14 mouse cellular contexts compared by ENCODE assay signal in genomic region chr13:20227923-20228705, GRCm38 (mm10).
DNase-seq lines count a peak whose midpoint lies in the region; ATAC-seq and TF ChIP-seq lines count a peak whose summit lies in the region.
"Had no signal": no experiment of that assay in that cellular context is flagged by ENCODE, and none has a peak within 500 bp of the region (broad histone marks: within the 10 kb centered on the region; RNA-seq: fewer than 3 reads in every experiment).

No protein-coding gene starts in this region.

- peak; percentile 15 for DNase-seq in forebrain, embryonic 14.5 days (ENCODE audit: low spot score)
- DNase-seq in left cerebral cortex, adult 2 months (ENCODE audit: extremely low spot score in 1 of 2, low spot score in 2 of 2) = no peak
- DNase-seq in left cerebral cortex, postnatal 4 days = no peak
- peak; percentile 88 for DNase-seq in brain, adult 2 months (ENCODE audit: low read depth, low spot score)
- DNase-seq in adrenal gland, postnatal 14 days = no peak
- DNase-seq: gastrocnemius, postnatal 10 days; right cerebral cortex, postnatal 25 days; thymus, adult 2 months had no signal

- no peaks in the 10 kb centered on the region for H3K9me3 ChIP-seq in forebrain, embryonic 14.5 days (replicated peaks; ENCODE audit: control insufficient read depth, low read length)
- H3K9me3 ChIP-seq in forebrain, embryonic 15.5 days = no peaks in the 10 kb centered on the region
- no peaks in the 10 kb centered on the region for H3K9me3 ChIP-seq in neural tube, embryonic 15.5 days (replicated peaks)
- no peaks in the 10 kb centered on the region for H3K9me3 ChIP-seq in kidney, embryonic 16.5 days (ENCODE audit: low read length)
- H3K9me3 ChIP-seq: heart, embryonic 15.5 days had no signal

- ATAC-seq in forebrain, embryonic 14.5 days = no peak
- no peak for ATAC-seq in forebrain, embryonic 15.5 days (replicated peaks)
- ATAC-seq in neural tube, embryonic 15.5 days (ENCODE audit: low FRiP score) = peak; percentile 66; the same call in 1 of the 2 replicates
- no peak for ATAC-seq in kidney, embryonic 16.5 days (ENCODE audit: low FRiP score, low TSS enrichment)
- ATAC-seq: intestine, postnatal 0 days had no signal

- H3K9ac ChIP-seq in forebrain, embryonic 14.5 days (ENCODE audit: low read length) = no peak overlapping the region
- no peak overlapping the region for H3K9ac ChIP-seq in forebrain, embryonic 15.5 days (replicated peaks)
- no peak overlapping the region for H3K9ac ChIP-seq in neural tube, embryonic 15.5 days (replicated peaks)
- no peak overlapping the region for H3K9ac ChIP-seq in kidney, embryonic 16.5 days (replicated peaks; ENCODE audit: low read length)
- H3K9ac ChIP-seq: heart, embryonic 15.5 days had no signal

- no peaks in the 10 kb centered on the region for H3K36me3 ChIP-seq in forebrain, embryonic 14.5 days (ENCODE audit: control insufficient read depth, insufficient read depth, low read length)
- no peaks in the 10 kb centered on the region for H3K36me3 ChIP-seq in forebrain, embryonic 15.5 days
- no peaks in the 10 kb centered on the region for H3K36me3 ChIP-seq in neural tube, embryonic 15.5 days
- no peaks in the 10 kb centered on the region for H3K36me3 ChIP-seq in kidney, embryonic 16.5 days (ENCODE audit: insufficient read depth, low read length)
- H3K36me3 ChIP-seq: heart, embryonic 15.5 days had no signal

- H3K4me2 ChIP-seq in forebrain, embryonic 14.5 days (ENCODE audit: low read length) = no peak overlapping the region
- H3K4me2 ChIP-seq in forebrain, embryonic 15.5 days (replicated peaks) = no peak overlapping the region
- no peak overlapping the region for H3K4me2 ChIP-seq in neural tube, embryonic 15.5 days
- H3K4me2 ChIP-seq in kidney, embryonic 16.5 days (replicated peaks; ENCODE audit: low read depth, low read length) = no peak overlapping the region
- H3K4me2 ChIP-seq: heart, embryonic 15.5 days had no signal

- no peak for TF ChIP-seq CTCF in left cerebral cortex, adult 2 months (IDR thresholded peaks at IDR 0.05)

- no peak overlapping the region for H3K4me3 ChIP-seq in forebrain, embryonic 14.5 days (ENCODE audit: low read depth, low read length)
- H3K4me3 ChIP-seq in forebrain, embryonic 15.5 days = no peak overlapping the region
- H3K4me3 ChIP-seq in left cerebral cortex, adult 2 months = no peak overlapping the region
- H3K4me3 ChIP-seq in neural tube, embryonic 15.5 days (replicated peaks) = no peak overlapping the region
- no peak overlapping the region for H3K4me3 ChIP-seq in kidney, embryonic 16.5 days (ENCODE audit: low read length)
- H3K4me3 ChIP-seq: heart, embryonic 15.5 days had no signal

- 49% methylated on average over 11 of the region's 11 CpGs for WGBS in forebrain, embryonic 14.5 days
- 51% methylated on average over 11 of the region's 11 CpGs for WGBS in forebrain, embryonic 15.5 days
- WGBS in neural tube, embryonic 15.5 days = 45% methylated on average over 11 of the region's 11 CpGs
- WGBS in kidney, embryonic 16.5 days = 69% methylated on average over 11 of the region's 11 CpGs

- intact Hi-C loops in left cerebral cortex, adult 2 months (cut with DNase I) = loop anchor here (5.0 kb wide), 1 partner anchor 131 kb away; no protein-coding TSS in a partner anchor
- intact Hi-C loops in left cerebral cortex, postnatal 4 days (cut with DNase I) = no loop called here

- H3K4me1 ChIP-seq in forebrain, embryonic 14.5 days (ENCODE audit: control insufficient read depth, insufficient read depth, low read length) = 0 out of 2 replicates have a peak, but pooled peaks cover 3% of the 10 kb centered on the region
- 0 out of 2 replicates have a peak, but pooled peaks cover 3% of the 10 kb centered on the region for H3K4me1 ChIP-seq in forebrain, embryonic 15.5 days
- H3K4me1 ChIP-seq in neural tube, embryonic 15.5 days = no peaks in the 10 kb centered on the region
- 0 out of 2 replicates have a peak, but pooled peaks cover 2% of the 10 kb centered on the region for H3K4me1 ChIP-seq in kidney, embryonic 16.5 days (ENCODE audit: insufficient read depth, low read length)

- no peaks in the 10 kb centered on the region for H3K27me3 ChIP-seq in forebrain, embryonic 14.5 days (replicated peaks; ENCODE audit: control insufficient read depth, insufficient read depth, low read length)
- H3K27me3 ChIP-seq in forebrain, embryonic 15.5 days = no peaks in the 10 kb centered on the region
- H3K27me3 ChIP-seq in neural tube, embryonic 15.5 days (replicated peaks) = no peaks in the 10 kb centered on the region
- no peaks in the 10 kb centered on the region for H3K27me3 ChIP-seq in kidney, embryonic 16.5 days (ENCODE audit: insufficient read depth, low read length)
- H3K27me3 ChIP-seq: heart, embryonic 15.5 days had no signal

- no peak overlapping the region for H3K27ac ChIP-seq in forebrain, embryonic 14.5 days (ENCODE audit: low read depth, low read length)
- H3K27ac ChIP-seq in forebrain, embryonic 15.5 days (replicated peaks) = no peak overlapping the region
- H3K27ac ChIP-seq in left cerebral cortex, adult 2 months = peak overlapping the region; percentile 33
- no peak overlapping the region for H3K27ac ChIP-seq in neural tube, embryonic 15.5 days (replicated peaks)
- H3K27ac ChIP-seq in kidney, embryonic 16.5 days (ENCODE audit: low read length) = no peak overlapping the region
- H3K27ac ChIP-seq: heart, embryonic 15.5 days; macrophage had no signal

Comparison
In these comparisons a context has a peak if more than half of its experiments do, and no peak if none do; other contexts are left out.
1. DNase-seq: peak in forebrain, embryonic 14.5 days (single experiment) and brain, adult 2 months (single experiment); none in left cerebral cortex, adult 2 months (0 of 2), left cerebral cortex, postnatal 4 days (single experiment) and adrenal gland, postnatal 14 days (single experiment).